In genomic region chr10:85503453-85503852, GRCm38 (mm10) we compare ENCODE assay signal across 19 mouse cellular contexts.
DNase-seq lines count a peak whose midpoint lies in the region; ATAC-seq lines count a peak whose summit lies in the region.
"Had no signal": no experiment of that assay in that cellular context is flagged by ENCODE, and none has a peak within 500 bp of the region (broad histone marks: within the 10 kb centered on the region; RNA-seq: fewer than 3 reads in every experiment).

No protein-coding gene starts in this region.

- no peak overlapping the region for H3K4me3 ChIP-seq in embryonic facial prominence, embryonic 13.5 days
- no peak overlapping the region for H3K4me3 ChIP-seq in embryonic facial prominence, embryonic 10.5 days
- H3K4me3 ChIP-seq in midbrain, embryonic 10.5 days, result no peak overlapping the region
- no peak overlapping the region for H3K4me3 ChIP-seq in midbrain, embryonic 16.5 days (ENCODE audit: low read depth, low read length)
- H3K4me3 ChIP-seq in limb, embryonic 15.5 days, result no peak overlapping the region
- no peak overlapping the region for H3K4me3 ChIP-seq in forebrain, embryonic 12.5 days (replicated peaks)
- H3K4me3 ChIP-seq: hindbrain, embryonic 13.5 days had no signal

- no peak for DNase-seq in embryonic facial prominence, embryonic 10.5 days (ENCODE audit: low spot score)
- no peak for DNase-seq in midbrain, embryonic 10.5 days (ENCODE audit: low spot score)
- DNase-seq in cerebellum, adult 8-10 months, result no peak
- DNase-seq in ovary, adult 18-20 months (ENCODE audit: low spot score), result no peak
- DNase-seq: adrenal gland, postnatal 36 days; cerebellum, adult 11-12 months; heart, postnatal 14 days; kidney, adult 8-10 months; kidney, postnatal 36 days; liver; liver, postnatal 0 days; thymus, postnatal 14 days had no signal

- 56% methylated on average over 7 of the region's 7 CpGs for WGBS in embryonic facial prominence, embryonic 13.5 days
- 92% methylated on average over 7 of the region's 7 CpGs for WGBS in embryonic facial prominence, embryonic 10.5 days
- WGBS in midbrain, embryonic 10.5 days, result 95% methylated on average over 7 of the region's 7 CpGs
- WGBS in midbrain, embryonic 16.5 days, result 84% methylated on average over 7 of the region's 7 CpGs
- 73% methylated on average over 7 of the region's 7 CpGs for WGBS in limb, embryonic 15.5 days
- 92% methylated on average over 7 of the region's 7 CpGs for WGBS in forebrain, embryonic 12.5 days

- no peaks in the 10 kb centered on the region for H3K27me3 ChIP-seq in embryonic facial prominence, embryonic 13.5 days
- no peaks in the 10 kb centered on the region for H3K27me3 ChIP-seq in embryonic facial prominence, embryonic 10.5 days (replicated peaks; ENCODE audit: low read depth, poor library complexity, severe bottlenecking)
- H3K27me3 ChIP-seq in midbrain, embryonic 10.5 days (ENCODE audit: low read depth, poor library complexity, severe bottlenecking), result no peaks in the 10 kb centered on the region
- no peaks in the 10 kb centered on the region for H3K27me3 ChIP-seq in midbrain, embryonic 16.5 days (ENCODE audit: control insufficient read depth, insufficient read depth, low read depth, low read length)
- H3K27me3 ChIP-seq in limb, embryonic 15.5 days, result no peaks in the 10 kb centered on the region
- no peaks in the 10 kb centered on the region for H3K27me3 ChIP-seq in forebrain, embryonic 12.5 days
- H3K27me3 ChIP-seq: hindbrain, embryonic 13.5 days had no signal

- ATAC-seq in embryonic facial prominence, embryonic 13.5 days (ENCODE audit: insufficient number of reproducible peaks, insufficient read depth, low FRiP score, low TSS enrichment, low read depth), result no peak
- ATAC-seq in midbrain, embryonic 16.5 days, result no peak
- ATAC-seq in limb, embryonic 15.5 days (ENCODE audit: insufficient number of reproducible peaks, low FRiP score, low TSS enrichment, low read depth), result peak; percentile 64; the same call in 1 of the 2 replicates
- ATAC-seq in forebrain, embryonic 12.5 days (ENCODE audit: low FRiP score), result no peak
- ATAC-seq: inflammation-experienced regulatory T-cells, adult 6 months; liver, postnatal 0 days had no signal

- H3K4me2 ChIP-seq in embryonic facial prominence, embryonic 13.5 days, result no peak overlapping the region
- no peak overlapping the region for H3K4me2 ChIP-seq in midbrain, embryonic 16.5 days (ENCODE audit: low read length)
- no peak overlapping the region for H3K4me2 ChIP-seq in limb, embryonic 15.5 days
- no peak overlapping the region for H3K4me2 ChIP-seq in forebrain, embryonic 12.5 days
- H3K4me2 ChIP-seq: heart, embryonic 11.5 days; hindbrain, embryonic 13.5 days had no signal

- H3K4me1 ChIP-seq in embryonic facial prominence, embryonic 13.5 days, result peaks cover 35% of the 10 kb centered on the region
- H3K4me1 ChIP-seq in embryonic facial prominence, embryonic 10.5 days, result peaks cover 34% of the 10 kb centered on the region
- peaks cover 26% of the 10 kb centered on the region for H3K4me1 ChIP-seq in midbrain, embryonic 10.5 days
- no peaks in the 10 kb centered on the region; the same call in 1 of the 2 replicates for H3K4me1 ChIP-seq in midbrain, embryonic 16.5 days (ENCODE audit: control insufficient read depth, insufficient read depth, low read length)
- H3K4me1 ChIP-seq in limb, embryonic 15.5 days, result peaks cover 25% of the 10 kb centered on the region
- H3K4me1 ChIP-seq in forebrain, embryonic 12.5 days, result no peaks in the 10 kb centered on the region; the same call in 1 of the 2 replicates

- H3K27ac ChIP-seq in embryonic facial prominence, embryonic 13.5 days, result peak overlapping the region; percentile 52
- H3K27ac ChIP-seq in embryonic facial prominence, embryonic 10.5 days (replicated peaks), result no peak overlapping the region
- H3K27ac ChIP-seq in midbrain, embryonic 10.5 days (replicated peaks), result peak overlapping the region; percentile 52; the same call in 1 of the 2 replicates
- no peak overlapping the region for H3K27ac ChIP-seq in midbrain, embryonic 16.5 days (ENCODE audit: low read length)
- H3K27ac ChIP-seq in limb, embryonic 15.5 days, result peak overlapping the region; percentile 50
- H3K27ac ChIP-seq in forebrain, embryonic 12.5 days, result no peak overlapping the region
- H3K27ac ChIP-seq: hindbrain, embryonic 13.5 days had no signal

- H3K36me3 ChIP-seq in embryonic facial prominence, embryonic 13.5 days, result no peaks in the 10 kb centered on the region
- H3K36me3 ChIP-seq in embryonic facial prominence, embryonic 10.5 days (replicated peaks), result no peaks in the 10 kb centered on the region
- H3K36me3 ChIP-seq in midbrain, embryonic 10.5 days, result no peaks in the 10 kb centered on the region
- no peaks in the 10 kb centered on the region for H3K36me3 ChIP-seq in midbrain, embryonic 16.5 days (ENCODE audit: control insufficient read depth, insufficient read depth, low read length)
- no peaks in the 10 kb centered on the region for H3K36me3 ChIP-seq in limb, embryonic 15.5 days
- H3K36me3 ChIP-seq in forebrain, embryonic 12.5 days (replicated peaks), result no peaks in the 10 kb centered on the region
- H3K36me3 ChIP-seq: hindbrain, embryonic 13.5 days had no signal

- H3K9ac ChIP-seq in embryonic facial prominence, embryonic 13.5 days, result no peak overlapping the region
- no peak overlapping the region for H3K9ac ChIP-seq in midbrain, embryonic 16.5 days (ENCODE audit: low read depth, low read length)
- no peak overlapping the region for H3K9ac ChIP-seq in limb, embryonic 15.5 days
- no peak overlapping the region for H3K9ac ChIP-seq in forebrain, embryonic 12.5 days
- H3K9ac ChIP-seq: hindbrain, embryonic 13.5 days; liver, postnatal 0 days had no signal

- H3K9me3 ChIP-seq in embryonic facial prominence, embryonic 13.5 days, result no peaks in the 10 kb centered on the region
- no peaks in the 10 kb centered on the region for H3K9me3 ChIP-seq in embryonic facial prominence, embryonic 10.5 days
- H3K9me3 ChIP-seq in midbrain, embryonic 10.5 days (replicated peaks), result no peaks in the 10 kb centered on the region
- H3K9me3 ChIP-seq in midbrain, embryonic 16.5 days (replicated peaks; ENCODE audit: control insufficient read depth, low read length, poor library complexity, severe bottlenecking), result no peaks in the 10 kb centered on the region
- no peaks in the 10 kb centered on the region for H3K9me3 ChIP-seq in limb, embryonic 15.5 days
- H3K9me3 ChIP-seq in forebrain, embryonic 12.5 days, result no peaks in the 10 kb centered on the region
- H3K9me3 ChIP-seq: hindbrain, embryonic 13.5 days had no signal

Comparison
In these comparisons a context has a peak if more than half of its experiments do, and no peak if none do; other contexts are left out.
1. H3K27ac ChIP-seq: peak in embryonic facial prominence, embryonic 13.5 days (single experiment), midbrain, embryonic 10.5 days (single experiment) and limb, embryonic 15.5 days (single experiment); none in embryonic facial prominence, embryonic 10.5 days (single experiment), midbrain, embryonic 16.5 days (single experiment) and forebrain, embryonic 12.5 days (single experiment).